Mouse (Mus musculus) neutrophil, adult 5-6 weeks (primary cell): Measurements from ENCODE around the gene Nudt11. TPM values are rescaled to one million over a fixed set of nuclear protein-coding genes. Genes with fewer than 3 reads are reported as not detected.
"Not testable (repeated sequence)": the region's sequence is repeated elsewhere in the genome, so short reads cannot be mapped to it uniquely, and the experiment has no call there.

ENCODE experiments used
- ATAC-seq: fragments of 151-379, 151-347 bp; 2 replicates; pipeline ENCODE4 v1.8.0; 2017; ENCODE audit warnings: mild to moderate bottlenecking, moderate TSS enrichment; ENCODE audit not compliant: insufficient number of reproducible peaks, poor library complexity, low FRiP score, severe bottlenecking; ENCODE audit errors: extremely low read depth
- total RNA-seq: library from RNA; stranded (forward); fragments of 200-1000 nt; gene quantifications from 2 replicates; pipeline ENCODE4 v1.2.3, GENCODE M21; 2017

The Nudt11 gene
- total RNA-seq = not detected in 2 replicates

GRCm38 (mm10) chrX:6047066-6047935 lies at the start of gene Nudt11:
TSS of gene Nudt11 (plus strand) at chrX:6047453.
- not testable (repeated sequence) for ATAC-seq

- ATAC-seq = not testable (repeated sequence)
These were observed 822 bp downstream of the Nudt11 start for GRCm38 (mm10) chrX:6047936-6048614.

DNA sequence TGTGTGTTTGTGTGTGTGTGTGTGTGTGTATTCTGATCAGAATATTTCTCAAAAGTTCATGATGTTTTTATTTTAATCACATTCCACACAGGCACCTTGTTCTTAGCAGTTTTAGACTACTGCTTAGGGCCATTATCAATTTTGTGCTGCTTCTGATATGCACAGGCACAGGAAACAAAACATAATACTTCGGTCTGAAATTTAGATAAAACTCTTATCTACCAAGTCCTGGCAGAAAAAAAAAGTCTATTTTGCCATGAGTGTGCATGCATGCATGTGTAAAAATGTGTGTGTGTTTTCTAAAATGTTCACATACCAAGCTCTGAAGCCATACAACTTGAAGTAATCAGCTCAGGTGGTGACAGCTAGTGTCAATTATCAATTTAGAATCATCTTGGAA lies 14.3 kb downstream of the Nudt11 start:
- ATAC-seq = no peak

- ATAC-seq = no peak
These were observed 35.9 kb downstream of the Nudt11 start, which contains the start of gene AU022751 for GRCm38 (mm10) chrX:6082954-6083680. TSS of gene AU022751 (minus strand) at chrX:6083419.

DNA sequence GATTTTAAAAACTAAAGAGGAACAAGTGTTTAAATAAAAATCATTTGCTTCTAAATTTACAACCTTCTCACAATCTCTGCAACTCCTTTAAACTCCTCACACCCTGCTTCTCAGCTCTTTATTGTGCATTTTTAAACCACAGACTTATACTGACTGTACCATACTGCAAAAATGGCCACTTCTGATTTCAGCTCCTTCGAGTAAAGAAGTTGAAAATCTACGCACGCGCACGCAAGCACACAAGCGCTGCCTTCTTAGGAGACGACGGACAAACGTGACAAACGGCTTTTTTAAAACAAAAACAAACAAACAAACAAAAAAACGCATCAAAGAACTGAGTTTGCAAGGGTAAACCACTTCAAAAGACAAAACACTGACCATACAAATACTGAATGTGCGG lies 44.3 kb downstream of the Nudt11 start:
- no peak for ATAC-seq

- ATAC-seq = no peak
These were observed 44.9 kb downstream of the Nudt11 start for GRCm38 (mm10) chrX:6091996-6092757.

Other genes starting within 250 kb of the Nudt11 start
- gene AU022751, start 36.0 kb downstream of the Nudt11 start, total RNA-seq = not detected in 2 replicates
- not detected in 2 replicates for gene Nudt10, start 125.6 kb downstream of the Nudt11 start, total RNA-seq